Mouse (Mus musculus) heart, postnatal 0 days (tissue): ENCODE data around the gene Myo1e. TPM values are rescaled to one million over a fixed set of nuclear protein-coding genes. Genes with fewer than 3 reads are reported as not detected.

Source experiments
- ATAC-seq: fragments of 200-750 bp; cut with Nextera tagmentation; 2 replicates; pipeline ENCODE4 v1.8.0; 2017; ENCODE audit warnings: low read depth, moderate number of reproducible peaks, moderate library complexity; ENCODE audit not compliant: insufficient read depth
- DNase-seq: peaks from one replicate; pipeline ENCODE4 v3.0.0-alpha.2; 2016; ENCODE audit warnings: low spot score
- H3K27ac ChIP-seq: fragments of 300-500 bp; sonication (generic); 2 replicates; pipeline ENCODE4 v1.5.1; 2014; ENCODE audit warnings: low read depth, mild to moderate bottlenecking
- H3K27me3 ChIP-seq: fragments of 300-500 bp; sonication (generic); 2 replicates; pipeline ENCODE4 v1.6.1; 2014; ENCODE audit warnings: low read length, mixed read lengths; ENCODE audit not compliant: control insufficient read depth, insufficient read depth
- H3K36me3 ChIP-seq: fragments of 300-500 bp; sonication (generic); replicated peaks from 2 replicates; pipeline ENCODE4 v1.6.1; 2014; ENCODE audit warnings: low read length, mixed read lengths; ENCODE audit not compliant: control insufficient read depth, insufficient read depth
- H3K4me1 ChIP-seq: fragments of 300-500 bp; sonication (generic); 2 replicates; pipeline ENCODE4 v1.6.1; 2014; ENCODE audit warnings: antibody characterized with exemption; ENCODE audit not compliant: control insufficient read depth, insufficient read depth
- H3K4me2 ChIP-seq: fragments of 300-500 bp; sonication (generic); 2 replicates; pipeline ENCODE4 v1.6.1; 2014; ENCODE audit warnings: low read depth, mild to moderate bottlenecking, low read length, moderate library complexity
- H3K4me3 ChIP-seq: fragments of 300-500 bp; sonication (generic); 2 replicates; pipeline ENCODE4 v1.5.1; 2014; ENCODE audit warnings: low read depth, low read length
- H3K9ac ChIP-seq: fragments of 300-500 bp; sonication (generic); replicated peaks from 2 replicates; pipeline ENCODE4 v1.6.1; 2014; ENCODE audit warnings: low read depth, low read length, mixed read lengths
- H3K9me3 ChIP-seq: fragments of 300-500 bp; sonication (generic); replicated peaks from 2 replicates; pipeline ENCODE4 v1.6.1; 2016; ENCODE audit warnings: low read length; ENCODE audit not compliant: control insufficient read depth
- CTCF ChIP-seq: IDR thresholded peaks from 2 replicates; pipeline ENCODE4 v1.5.1; 2016; ENCODE audit warnings: antibody characterized with exemption, control low read depth, low read depth
- EP300 ChIP-seq: IDR thresholded peaks from 2 replicates; pipeline ENCODE4 v1.6.1; 2016; ENCODE audit warnings: antibody characterized with exemption, low read depth
- WGBS: fragments of 180-500 bp; shearing (Covaris S2); extraction: QIAGEN DNeasy Blood & Tissue Kit; methylation state at CpG from one replicate; pipeline ENCODE4 v1.1.7; 2014; 5-methylcytosine and 5-hydroxymethylcytosine counted together
- polyA plus RNA-seq: library from polyadenylated mRNA; unstranded; fragments of >200 nt; fragmentation: Nextera tagmentation; extraction: Ambion mirVana; gene quantifications from 2 replicates; pipeline ENCODE4 v1.2.1, GENCODE M21; 2015
- total RNA-seq: library from RNA; depleted of rRNA; stranded (reverse); fragments of >200 nt; gene quantifications from 2 replicates; pipeline ENCODE4 v1.2.3, GENCODE M21; 2014; ENCODE audit warnings: low replicate concordance

Myo1e gene
- total and polyA plus RNA-seq, 2 experiments from 2014 or later: 6.6 to 7.0 TPM

DNA sequence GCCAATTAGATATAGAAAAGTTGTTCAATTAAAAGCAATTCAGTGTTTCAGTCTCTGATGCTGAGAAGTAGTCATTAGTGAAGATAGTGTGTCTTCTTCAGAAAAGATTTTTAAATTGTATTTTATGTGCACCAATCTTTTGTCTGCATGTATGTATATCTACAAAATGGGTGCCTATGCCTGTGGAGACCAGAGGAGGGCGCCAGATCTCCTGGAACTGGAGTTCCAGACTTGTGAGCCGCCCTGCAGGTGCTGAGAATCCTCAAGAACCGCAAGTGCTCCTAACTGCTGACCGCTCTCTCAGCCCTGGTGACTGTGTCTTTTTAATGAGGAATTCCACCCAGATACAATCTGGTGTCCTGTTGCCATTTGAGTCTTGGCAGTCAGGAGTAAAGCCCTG is 76.0 kb downstream of the Myo1e start:
- DNase-seq: no peak
- ATAC-seq: no peak
- WGBS: 90% methylated on average over 4 of the region's 4 CpGs
- Histone ChIP-seq H3K27me3 (no peaks in the 10 kb centered on the region), H3K4me1 (peaks cover 4% of the 10 kb centered on the region; the same call in 1 of the 2 replicates), H3K9ac (no peak overlapping the region), H3K9me3 (no peaks in the 10 kb centered on the region), H3K36me3 (peaks cover 11% of the 10 kb centered on the region; the same call in 1 of the 2 replicates), H3K4me2 (no peak overlapping the region), H3K4me3 (no peak overlapping the region), H3K27ac (no peak overlapping the region)
- TF ChIP-seq EP300 (no peak), CTCF (no peak)

DNA sequence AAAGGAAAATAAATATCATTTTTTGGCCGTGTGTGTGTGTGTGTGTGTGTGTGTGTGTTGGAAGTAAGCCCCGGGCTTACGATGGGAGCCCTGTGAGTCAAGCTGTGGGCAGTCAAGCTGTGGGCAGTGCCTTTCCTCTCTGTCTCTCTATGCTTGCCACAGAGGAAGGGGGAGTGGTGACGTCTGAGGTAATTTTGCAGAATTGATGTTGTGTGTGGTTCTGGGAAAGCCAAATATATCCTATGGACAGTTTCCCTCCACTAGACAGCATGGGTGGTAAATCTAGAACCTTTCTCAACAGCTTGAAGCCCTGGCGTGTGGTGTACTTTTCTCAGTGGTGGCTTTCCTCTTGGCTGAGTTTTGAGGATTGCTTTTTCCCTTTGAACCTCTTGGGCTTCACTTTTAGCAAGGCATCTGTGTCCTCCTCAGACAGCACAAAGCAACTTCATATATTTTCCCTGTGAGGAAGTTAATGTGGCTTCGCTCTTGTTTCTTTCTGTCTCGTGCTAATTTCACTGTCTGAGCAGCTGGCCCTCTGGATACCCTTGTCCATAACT is 77.5 kb downstream of the Myo1e start:
- H3K27ac ChIP-seq: no peak overlapping the region
- H3K9me3 ChIP-seq: no peaks in the 10 kb centered on the region
- H3K4me1 ChIP-seq: peaks cover 4% of the 10 kb centered on the region; the same call in 1 of the 2 replicates
- H3K36me3 ChIP-seq: peaks cover 18% of the 10 kb centered on the region
- DNase-seq: no peak
- no peak for TF ChIP-seq CTCF
- no peak for TF ChIP-seq EP300
- H3K4me2 ChIP-seq: no peak overlapping the region
- H3K27me3 ChIP-seq: no peaks in the 10 kb centered on the region
- WGBS: 63% methylated on average over 7 of the region's 7 CpGs
- H3K4me3 ChIP-seq: no peak overlapping the region
- no peak overlapping the region for H3K9ac ChIP-seq
- ATAC-seq: no peak; the same call in 1 of the 2 replicates

DNA sequence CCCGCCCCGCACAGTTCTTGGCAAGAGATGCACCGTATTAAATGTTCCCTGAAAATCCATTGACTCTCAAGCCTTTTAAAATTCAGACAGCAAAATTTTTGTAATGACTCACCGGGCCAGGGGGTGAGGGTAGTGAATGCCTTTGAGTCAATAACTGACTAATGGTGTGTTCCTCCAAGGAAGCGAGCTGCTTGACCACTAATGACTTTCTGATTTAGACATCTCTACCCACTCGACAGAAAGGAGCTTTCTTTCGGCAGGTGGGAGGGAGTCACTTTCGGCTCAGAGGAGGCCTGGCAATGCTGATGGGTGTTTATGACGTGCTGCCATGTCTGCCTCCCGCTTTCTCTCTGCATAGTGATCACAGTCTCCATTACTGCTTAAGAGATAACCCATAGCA is 83.6 kb downstream of the Myo1e start:
- 74% methylated on average over 10 of the region's 10 CpGs for WGBS
- Histone ChIP-seq H3K36me3 (peaks cover 21% of the 10 kb centered on the region), H3K4me3 (no peak overlapping the region), H3K4me2 (no peak overlapping the region), H3K27ac (no peak overlapping the region), H3K9me3 (no peaks in the 10 kb centered on the region), H3K9ac (no peak overlapping the region), H3K27me3 (no peaks in the 10 kb centered on the region), H3K4me1 (peaks cover 4% of the 10 kb centered on the region; the same call in 1 of the 2 replicates)
- DNase-seq: no peak
- TF ChIP-seq CTCF: no peak
- TF ChIP-seq EP300: no peak
- no peak for ATAC-seq

DNA sequence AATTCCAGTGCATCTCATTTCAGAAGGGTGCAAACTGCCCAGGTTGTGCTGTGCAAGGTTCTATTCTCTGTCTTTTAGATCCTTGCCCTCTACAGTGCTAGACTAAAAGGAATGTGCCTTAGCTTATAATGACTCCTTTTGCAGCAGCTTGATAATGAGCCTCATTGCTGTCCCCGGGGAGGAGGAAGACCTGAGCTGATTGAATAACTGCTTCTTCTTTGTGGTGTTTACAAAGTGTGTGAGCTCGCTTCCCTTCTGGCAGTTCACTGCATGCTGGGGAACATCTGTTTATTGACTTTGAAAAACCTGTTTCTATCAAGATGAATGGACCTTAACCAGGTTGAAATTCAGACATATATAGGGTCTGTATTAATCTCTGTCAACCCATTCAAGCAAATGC is 89.8 kb downstream of the Myo1e start:
- Histone ChIP-seq H3K27me3 (no peaks in the 10 kb centered on the region), H3K9ac (no peak overlapping the region), H3K36me3 (peaks cover 13% of the 10 kb centered on the region), H3K4me2 (no peak overlapping the region), H3K4me1 (peaks cover 4% of the 10 kb centered on the region; the same call in 1 of the 2 replicates), H3K9me3 (no peaks in the 10 kb centered on the region), H3K4me3 (no peak overlapping the region), H3K27ac (no peak overlapping the region)
- no peak for DNase-seq
- 56% methylated on average over 2 of the region's 2 CpGs for WGBS
- ATAC-seq: no peak
- TF ChIP-seq CTCF: no peak

DNA sequence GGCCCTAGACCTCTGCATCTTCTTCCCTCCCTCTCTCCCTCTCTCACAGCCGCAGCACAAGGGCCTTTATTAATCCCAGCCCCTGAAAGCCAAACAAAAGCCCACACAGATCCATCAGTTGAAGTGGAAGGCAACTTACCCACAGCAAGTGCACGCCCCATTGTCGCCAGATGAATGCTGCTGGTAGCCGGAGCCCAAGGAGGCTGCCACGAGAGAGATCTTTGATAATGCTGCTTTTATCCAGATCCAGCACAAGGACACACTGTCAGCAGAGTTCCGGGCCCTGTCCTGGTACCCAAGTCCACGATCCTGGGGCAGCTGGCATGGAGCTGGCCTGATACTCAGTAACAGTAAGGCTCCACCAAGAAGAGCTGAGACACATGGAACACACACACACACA is 91.1 kb downstream of the Myo1e start:
- DNase-seq: no peak

DNA sequence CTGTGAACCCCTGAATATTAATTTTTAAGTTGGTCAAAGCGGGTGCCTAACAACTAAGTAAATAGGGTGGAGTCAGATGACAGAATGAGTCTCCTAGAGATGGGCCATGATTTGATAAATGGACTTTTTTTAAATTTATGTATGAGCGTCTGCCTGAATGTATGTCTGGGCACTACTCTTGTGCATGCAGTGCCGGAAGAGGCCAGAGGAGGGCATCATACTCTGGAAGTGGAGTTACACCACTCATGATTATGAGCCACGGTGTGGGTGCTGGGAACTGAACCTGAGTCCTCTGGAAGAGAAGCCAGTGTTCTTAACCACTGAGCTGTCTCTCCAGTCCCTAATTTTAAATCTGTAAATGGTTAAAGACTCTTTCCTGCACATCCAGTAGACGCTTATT is 93.6 kb downstream of the Myo1e start:
- Histone ChIP-seq H3K4me3 (no peak overlapping the region), H3K4me2 (no peak overlapping the region), H3K27ac (no peak overlapping the region), H3K36me3 (peaks cover 16% of the 10 kb centered on the region), H3K4me1 (no peaks in the 10 kb centered on the region), H3K27me3 (no peaks in the 10 kb centered on the region), H3K9ac (no peak overlapping the region), H3K9me3 (no peaks in the 10 kb centered on the region)
- DNase-seq (no peak), ATAC-seq (no peak)
- no peak for TF ChIP-seq CTCF
- no peak for TF ChIP-seq EP300
- WGBS: 98% methylated on average over 5 of the region's 5 CpGs

More for the DNA sequence above, 91.1 kb downstream of the Myo1e start:
- ATAC-seq: no peak
- Histone ChIP-seq H3K36me3 (peaks cover 16% of the 10 kb centered on the region), H3K9me3 (no peaks in the 10 kb centered on the region), H3K27ac (no peak overlapping the region), H3K27me3 (no peaks in the 10 kb centered on the region), H3K4me1 (peaks cover 4% of the 10 kb centered on the region; the same call in 1 of the 2 replicates), H3K4me3 (no peak overlapping the region), H3K4me2 (no peak overlapping the region), H3K9ac (no peak overlapping the region)
- TF ChIP-seq CTCF (no peak), EP300 (no peak)
- WGBS: 74% methylated on average over 7 of the region's 7 CpGs
